25 mouse cellular contexts compared by ENCODE assay signal in genomic region chr2:119023154-119023660, GRCm38 (mm10).
"Had no signal": no experiment of that assay in that cellular context is flagged by ENCODE, and none has a peak within 500 bp of the region (broad histone marks: within the 10 kb centered on the region; RNA-seq: fewer than 3 reads in every experiment).

No protein-coding gene starts in this region.

- H3K9ac ChIP-seq: heart, embryonic 12.5 days; hindbrain, embryonic 13.5 days; hindbrain, embryonic 15.5 days; limb, embryonic 12.5 days; liver, embryonic 13.5 days had no signal

- H3K4me3 ChIP-seq: gastrocnemius, adult 2 months; heart, embryonic 10.5 days; heart, embryonic 12.5 days; hindbrain, embryonic 10.5 days; hindbrain, embryonic 13.5 days; hindbrain, embryonic 15.5 days; layer of hippocampus, adult 2 months; left cerebral cortex, adult 2 months; limb, embryonic 10.5 days; limb, embryonic 12.5 days; liver, embryonic 13.5 days had no signal

- DNase-seq: gastrocnemius, adult 2 months; gastrocnemius, postnatal 10 days; gastrocnemius, postnatal 25 days; heart, adult 18-20 months; heart, postnatal 10 days; heart, postnatal 4 days; kidney, adult 18-20 months; kidney, adult 8-10 months; kidney, postnatal 10 days; kidney, postnatal 25 days; kidney, postnatal 4 days; liver; liver, embryonic 13.5 days had no signal

- ATAC-seq: hindbrain, postnatal 0 days; intestine, embryonic 16.5 days had no signal

- H3K9me3 ChIP-seq: heart, embryonic 10.5 days; heart, embryonic 12.5 days; hindbrain, embryonic 10.5 days; hindbrain, embryonic 13.5 days; hindbrain, embryonic 15.5 days; limb, embryonic 10.5 days; limb, embryonic 12.5 days; liver, embryonic 13.5 days had no signal

- H3K4me2 ChIP-seq: heart, embryonic 12.5 days; hindbrain, embryonic 13.5 days; hindbrain, embryonic 15.5 days; limb, embryonic 12.5 days; liver, embryonic 11.5 days; liver, embryonic 13.5 days had no signal

- H3K27me3 ChIP-seq: heart, embryonic 12.5 days; hindbrain, embryonic 13.5 days; hindbrain, embryonic 15.5 days; limb, embryonic 12.5 days; liver, embryonic 13.5 days had no signal

- H3K27ac ChIP-seq: gastrocnemius, adult 2 months; heart, embryonic 10.5 days; hindbrain, embryonic 10.5 days; hindbrain, embryonic 13.5 days; hindbrain, embryonic 15.5 days; hindbrain, postnatal 0 days; layer of hippocampus, adult 2 months; left cerebral cortex, adult 2 months; limb, embryonic 10.5 days; limb, embryonic 12.5 days; liver, embryonic 13.5 days had no signal
